Mouse (Mus musculus) ZHBTc4 (cell line): ENCODE measurements around the gene Igbp1.

Source experiments
- DNase-seq: peaks from one replicate; pipeline ENCODE4 v3.0.0-alpha.2; 2011; ENCODE audit warnings: low read depth, low spot score

The Igbp1 gene

GRCm38 (mm10) chrX:100494068-100494978, at the start of gene Igbp1:
TSS of gene Igbp1 (plus strand) at chrX:100494291.
- peak; percentile 91 for DNase-seq

- DNase-seq: no peak
These were observed 26.0 kb upstream of the Igbp1 start for GRCm38 (mm10) chrX:100468047-100468446.

GRCm38 (mm10) chrX:100470126-100470525, 24.0 kb upstream of the Igbp1 start:
- no peak for DNase-seq

- DNase-seq: no peak
These were observed 22.6 kb upstream of the Igbp1 start for GRCm38 (mm10) chrX:100471491-100471890.

- no peak for DNase-seq
These were observed 18.4 kb upstream of the Igbp1 start for GRCm38 (mm10) chrX:100475569-100476223.

GRCm38 (mm10) chrX:100480317-100480716, 13.8 kb upstream of the Igbp1 start:
- peak; percentile 73 for DNase-seq

GRCm38 (mm10) chrX:100493500-100494067, 507 bp upstream of the Igbp1 start:
- DNase-seq: no peak

- DNase-seq: no peak
These were observed 10.2 kb downstream of the Igbp1 start for GRCm38 (mm10) chrX:100504175-100504851.

GRCm38 (mm10) chrX:100508164-100508563, 14.1 kb downstream of the Igbp1 start:
- no peak for DNase-seq

GRCm38 (mm10) chrX:100509921-100510320, 15.8 kb downstream of the Igbp1 start:
- no peak for DNase-seq

- no peak for DNase-seq
These were observed 22.6 kb downstream of the Igbp1 start for GRCm38 (mm10) chrX:100516683-100517082.

- DNase-seq: no peak
These were observed 23.5 kb downstream of the Igbp1 start for GRCm38 (mm10) chrX:100517626-100518025.

- no peak for DNase-seq
These were observed 24.4 kb downstream of the Igbp1 start for GRCm38 (mm10) chrX:100518532-100518931.

- DNase-seq: no peak
These were observed 30.4 kb downstream of the Igbp1 start, which contains the start of gene Dgat2l6 for GRCm38 (mm10) chrX:100524471-100524870. TSS of gene Dgat2l6 (plus strand) at chrX:100524838.

GRCm38 (mm10) chrX:100556026-100556425, 61.9 kb downstream of the Igbp1 start:
- no peak for DNase-seq

- no peak for DNase-seq
These were observed 71.6 kb downstream of the Igbp1 start for GRCm38 (mm10) chrX:100565696-100566095.
